Mouse (Mus musculus) small intestine, adult 2 months (tissue): ENCODE results near the gene Gm20388. TPM values are rescaled to one million over a fixed set of nuclear protein-coding genes. Genes with fewer than 3 reads are reported as not detected.

ENCODE experiments used
- H3K27ac ChIP-seq: fragments of 200-500 bp; 2 replicates; pipeline ENCODE4 v1.5.1; 2012; ENCODE audit warnings: low read depth, low read length, control low read depth, inconsistent platforms; ENCODE audit not compliant: insufficient read depth
- H3K27me3 ChIP-seq: fragments of 200-500 bp; 2 replicates; pipeline ENCODE4 v1.6.1; 2012; ENCODE audit warnings: mild to moderate bottlenecking, moderate library complexity, low read length, inconsistent platforms; ENCODE audit not compliant: control insufficient read depth, insufficient read depth
- H3K36me3 ChIP-seq: fragments of 200-500 bp; 2 replicates; pipeline ENCODE4 v1.6.1; 2012; ENCODE audit warnings: mild to moderate bottlenecking, low read length, control low read depth, inconsistent platforms; ENCODE audit not compliant: control insufficient read depth, insufficient read depth
- H3K4me1 ChIP-seq: fragments of 200-500 bp; 2 replicates; pipeline ENCODE4 v1.6.1; 2012; ENCODE audit warnings: low read length, inconsistent platforms, mixed read lengths; ENCODE audit not compliant: control insufficient read depth, insufficient read depth, insufficient read length
- H3K4me3 ChIP-seq: fragments of 200-500 bp; 2 replicates; pipeline ENCODE4 v1.5.1; 2012; ENCODE audit warnings: low read depth, mild to moderate bottlenecking, control low read depth, inconsistent platforms, low read length, moderate library complexity
- CTCF ChIP-seq: fragments of 200-500 bp; IDR thresholded peaks from 2 replicates; pipeline ENCODE4 v1.5.1; 2012; ENCODE audit warnings: low read depth, mild to moderate bottlenecking, control low read depth, inconsistent platforms, low read length, moderate library complexity, mixed read lengths; ENCODE audit not compliant: insufficient replicate concordance, insufficient read length; ENCODE audit errors: extremely low read depth
- POLR2A ChIP-seq: fragments of 200-500 bp; IDR thresholded peaks from 2 replicates; pipeline ENCODE4 v1.6.1; 2012; ENCODE audit warnings: low read depth, mild to moderate bottlenecking, control low read depth, inconsistent platforms, low read length, moderate library complexity
- WGBS: fragments of 180-500 bp; shearing (Covaris S2); methylation state at CpG from one replicate; pipeline ENCODE4 v1.1.7; 2018; 5-methylcytosine and 5-hydroxymethylcytosine counted together
- polyA plus RNA-seq: library from polyadenylated mRNA; depleted of rRNA; stranded (reverse); fragments of >200 nt; gene quantifications from 2 replicates; pipeline ENCODE4 v1.2.3, GENCODE M21; 2012

The Gm20388 gene
- polyA plus RNA-seq, 1 experiment = 37.3 TPM

DNA sequence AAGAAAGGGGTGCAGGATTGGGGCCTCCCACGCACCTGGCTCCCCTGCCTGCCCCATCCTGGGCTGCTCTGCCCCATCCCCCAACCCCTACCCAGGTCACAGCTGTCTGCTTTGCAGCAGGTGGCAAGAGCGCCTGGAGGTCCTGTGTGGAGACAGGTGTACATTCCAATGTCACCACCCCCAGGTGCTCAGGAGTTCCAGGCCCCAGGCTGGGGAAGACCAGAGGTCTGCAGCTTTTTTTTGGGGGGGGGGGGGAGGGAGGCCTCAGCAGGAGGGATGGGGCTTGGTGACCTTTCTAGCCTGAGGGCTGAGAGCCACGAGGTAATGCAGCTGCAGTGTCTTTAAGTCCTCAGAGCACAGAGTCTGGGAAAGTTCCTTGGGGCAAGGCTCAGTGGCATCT lies 617.7 kb downstream of the Gm20388 start:
- 40% methylated on average over 3 of the region's 3 CpGs for WGBS
- Histone ChIP-seq H3K4me1 (peaks cover 24% of the 10 kb centered on the region), H3K36me3 (no peaks in the 10 kb centered on the region; the same call in 1 of the 2 replicates), H3K27me3 (no peaks in the 10 kb centered on the region), H3K27ac (no peak overlapping the region), H3K4me3 (no peak overlapping the region)
- TF ChIP-seq POLR2A (no peak), CTCF (no peak)

DNA sequence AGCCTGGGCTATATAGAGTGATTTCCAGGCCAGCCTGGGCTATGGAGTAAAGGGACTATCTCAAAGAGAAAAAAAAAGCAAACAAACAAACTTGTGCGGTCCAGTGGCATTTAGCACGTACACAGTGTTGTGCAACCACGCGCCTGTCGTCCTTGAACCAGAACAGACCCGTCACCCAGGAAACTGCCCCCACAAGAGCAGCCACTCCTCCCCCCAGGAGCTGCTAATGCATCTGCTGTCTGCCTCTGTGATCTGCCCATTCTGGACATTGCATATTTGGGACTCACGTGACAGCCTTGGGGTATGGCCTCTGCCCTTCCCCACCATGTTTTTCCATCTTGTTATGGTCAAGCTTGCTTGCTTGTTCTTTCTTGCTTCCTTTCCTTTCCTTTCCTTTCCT lies 618.6 kb downstream of the Gm20388 start:
- H3K36me3 ChIP-seq = no peaks in the 10 kb centered on the region; the same call in 1 of the 2 replicates
- 64% methylated on average over 7 of the region's 7 CpGs for WGBS
- peaks cover 24% of the 10 kb centered on the region for H3K4me1 ChIP-seq
- H3K27me3 ChIP-seq = no peaks in the 10 kb centered on the region
- H3K4me3 ChIP-seq = no peak overlapping the region
- TF ChIP-seq POLR2A (no peak), CTCF (no peak)
- no peak overlapping the region for H3K27ac ChIP-seq

DNA sequence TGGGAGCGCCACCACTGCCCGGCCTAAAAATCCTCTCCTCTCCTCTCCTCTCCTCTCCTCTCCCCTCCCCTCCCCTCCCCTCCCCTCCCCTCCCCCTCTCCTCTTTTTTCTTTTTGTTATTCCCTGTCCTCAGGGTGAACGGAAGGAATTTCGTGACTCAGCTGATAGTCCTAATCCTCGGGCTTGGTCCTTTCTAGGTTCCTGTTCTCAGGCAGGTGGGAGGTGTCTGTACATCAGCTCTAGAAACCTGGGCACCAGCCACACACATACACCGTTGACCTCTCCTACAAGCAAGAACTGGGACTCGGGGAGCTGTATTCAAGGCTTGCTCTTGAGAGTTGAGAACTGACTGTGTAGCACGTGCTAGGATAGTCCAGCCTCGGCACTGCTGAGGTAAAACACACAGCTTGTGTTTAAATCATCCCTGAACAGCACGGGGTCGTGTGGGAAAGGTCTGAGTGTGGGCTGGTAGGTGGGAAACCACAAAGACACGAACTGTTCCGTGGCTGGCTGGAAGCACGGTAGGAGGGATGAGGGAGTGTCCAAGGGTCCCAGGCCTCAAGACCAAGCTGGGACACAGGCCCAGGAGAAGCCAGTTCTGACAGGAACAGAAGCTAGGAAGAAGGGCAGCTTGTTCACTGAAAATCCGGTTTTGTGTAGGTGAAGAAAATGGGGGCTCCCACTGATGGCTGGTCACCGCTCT lies 620.5 kb downstream of the Gm20388 start:
- Histone ChIP-seq H3K36me3 (no peaks in the 10 kb centered on the region; the same call in 1 of the 2 replicates), H3K27ac (no peak overlapping the region), H3K27me3 (no peaks in the 10 kb centered on the region), H3K4me1 (peaks cover 17% of the 10 kb centered on the region), H3K4me3 (no peak overlapping the region)
- WGBS = 81% methylated on average over 16 of the region's 16 CpGs
- TF ChIP-seq CTCF (no peak), POLR2A (no peak)

DNA sequence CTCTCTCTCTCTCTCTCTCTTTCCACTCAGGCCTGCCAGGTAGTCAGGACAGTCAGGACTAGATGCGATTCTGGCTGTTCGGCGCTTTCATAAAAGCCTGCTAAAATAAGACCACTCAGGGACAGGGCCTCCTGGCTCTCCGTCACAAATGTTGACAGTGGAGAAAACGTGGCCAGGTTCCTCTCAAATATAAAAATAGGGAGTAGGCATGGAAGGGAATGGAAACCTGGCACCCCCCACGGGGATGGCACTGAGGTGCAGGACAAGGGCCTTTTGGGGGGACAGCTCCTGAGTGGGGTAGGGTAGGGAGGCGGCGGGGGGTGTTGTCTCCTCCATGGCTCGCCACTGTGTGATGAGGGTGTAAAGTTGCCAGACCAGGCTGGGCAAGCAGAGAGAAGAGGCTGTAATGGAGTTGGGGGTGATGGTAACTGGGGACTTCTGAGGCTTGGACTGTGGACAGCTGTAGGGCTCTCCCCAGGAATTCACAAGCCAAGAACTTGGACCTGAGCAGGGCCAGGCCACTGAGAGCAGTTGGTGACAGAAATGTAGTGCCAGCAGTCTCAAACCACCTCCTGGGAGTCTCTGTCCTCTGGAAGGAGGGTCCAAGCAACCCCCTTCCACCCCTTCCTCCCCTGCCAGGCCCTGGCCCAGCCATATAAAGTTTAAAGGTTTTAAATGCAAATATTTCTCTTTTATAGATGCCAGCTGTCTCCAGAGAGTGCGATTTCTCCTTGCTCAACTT lies 621.3 kb downstream of the Gm20388 start:
- Histone ChIP-seq H3K4me1 (peaks cover 17% of the 10 kb centered on the region), H3K4me3 (no peak overlapping the region), H3K27ac (no peak overlapping the region), H3K27me3 (no peaks in the 10 kb centered on the region), H3K36me3 (no peaks in the 10 kb centered on the region; the same call in 1 of the 2 replicates)
- 77% methylated on average over 10 of the region's 10 CpGs for WGBS
- no peak for TF ChIP-seq CTCF
- no peak for TF ChIP-seq POLR2A

DNA sequence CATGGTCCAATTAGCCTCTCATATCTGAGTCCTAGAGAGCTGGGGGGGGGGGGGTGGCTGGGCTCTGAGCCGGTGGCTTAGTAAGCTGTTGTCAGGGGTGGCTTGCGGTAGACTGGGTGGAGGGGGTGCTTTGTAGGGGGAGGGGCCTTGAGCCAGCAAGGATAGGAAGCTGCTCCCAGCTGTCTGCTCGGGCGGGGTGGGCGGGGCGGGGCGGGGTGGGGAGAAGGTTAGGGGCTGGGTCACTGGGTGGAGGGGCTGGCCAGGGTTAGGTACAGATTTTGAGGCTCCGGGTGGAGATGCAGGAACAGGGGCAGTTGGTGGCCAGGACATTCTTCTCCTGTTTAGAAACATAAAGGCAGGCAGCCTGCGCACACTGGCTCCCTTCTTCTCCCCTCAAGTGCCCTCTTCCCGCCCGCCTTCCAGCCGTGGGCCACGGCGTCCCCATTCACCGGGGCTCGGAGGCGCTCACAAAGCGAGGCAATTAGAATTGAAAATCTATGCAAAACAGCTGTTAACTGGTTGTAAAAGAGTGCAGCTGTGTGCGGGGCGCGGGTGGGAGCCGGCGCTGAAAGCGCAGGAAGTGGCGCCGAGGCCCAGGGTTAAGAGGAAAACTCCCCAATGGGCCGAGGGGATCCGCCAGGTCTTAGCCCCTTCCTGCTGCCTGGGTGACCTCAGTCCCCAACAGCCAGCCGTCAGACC lies 622.0 kb downstream of the Gm20388 start:
- 32% methylated on average over 29 of the region's 29 CpGs for WGBS
- Histone ChIP-seq H3K36me3 (no peaks in the 10 kb centered on the region; the same call in 1 of the 2 replicates), H3K4me1 (peaks cover 17% of the 10 kb centered on the region), H3K27me3 (no peaks in the 10 kb centered on the region), H3K27ac (no peak overlapping the region), H3K4me3 (peak overlapping the region; percentile 12; the same call in 1 of the 2 replicates)
- no peak for TF ChIP-seq CTCF
- no peak for TF ChIP-seq POLR2A

DNA sequence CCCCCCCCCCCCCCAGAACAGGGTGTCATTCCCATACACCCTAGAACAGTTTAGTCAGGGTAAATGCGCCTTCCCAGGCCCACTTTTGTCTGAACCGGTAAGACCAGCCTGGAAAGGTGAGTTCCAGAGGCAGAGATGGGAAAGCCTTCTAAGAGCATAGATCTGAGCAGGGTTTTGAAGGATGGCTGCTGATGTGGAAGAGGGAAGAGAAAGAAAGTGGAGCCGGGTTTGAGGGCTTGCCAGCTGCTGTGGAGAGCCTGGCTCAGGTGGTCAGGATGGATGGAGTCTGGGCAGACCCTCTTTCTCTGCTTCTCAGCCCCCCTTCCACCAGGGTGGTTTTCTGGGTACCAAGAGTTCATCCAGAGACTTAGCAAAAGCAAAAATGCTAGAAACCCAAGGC lies 622.7 kb downstream of the Gm20388 start:
- Histone ChIP-seq H3K27me3 (no peaks in the 10 kb centered on the region), H3K4me3 (no peak overlapping the region), H3K27ac (no peak overlapping the region), H3K4me1 (peaks cover 15% of the 10 kb centered on the region), H3K36me3 (no peaks in the 10 kb centered on the region; the same call in 1 of the 2 replicates)
- no peak for TF ChIP-seq POLR2A
- no peak for TF ChIP-seq CTCF
- WGBS = 84% methylated on average over 3 of the region's 3 CpGs

DNA sequence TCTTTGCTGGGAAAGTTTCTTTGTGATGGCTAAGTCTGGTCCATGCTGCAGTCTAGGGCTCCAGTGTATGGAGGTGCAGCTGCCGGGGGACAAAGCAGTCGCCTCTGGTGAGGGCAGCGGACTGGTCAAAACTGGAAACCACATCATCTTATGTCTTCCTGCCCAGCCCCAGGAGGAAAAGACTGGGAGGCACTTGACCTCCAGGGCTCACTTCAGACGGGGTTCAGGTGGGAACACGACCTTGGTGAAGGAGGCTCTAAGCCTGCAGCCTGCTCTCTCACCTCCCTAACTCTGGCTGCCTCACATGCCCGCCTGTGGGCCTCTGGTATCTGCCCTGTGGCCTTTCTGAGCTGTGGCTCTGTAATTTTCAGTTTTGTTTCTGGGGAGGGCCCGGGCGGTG lies 623.4 kb downstream of the Gm20388 start:
- Histone ChIP-seq H3K27ac (no peak overlapping the region), H3K27me3 (no peaks in the 10 kb centered on the region), H3K4me1 (peaks cover 20% of the 10 kb centered on the region), H3K4me3 (no peak overlapping the region), H3K36me3 (no peaks in the 10 kb centered on the region; the same call in 1 of the 2 replicates)
- 74% methylated on average over 8 of the region's 8 CpGs for WGBS
- no peak for TF ChIP-seq POLR2A
- TF ChIP-seq CTCF = no peak
